Mouse (Mus musculus): ENCODE measurements around the gene Ccn2. TPM values are rescaled to one million over a fixed set of nuclear protein-coding genes. Genes with fewer than 3 reads are reported as not detected.

The Ccn2 gene
- polyA plus RNA-seq, 1 experiment from 2014 or later = 4.0 TPM

GRCm38 (mm10) chr10:24591741-24592140, 3.5 kb upstream of the Ccn2 start:
- no peak for ATAC-seq (ENCODE audit: low FRiP score, low read depth)
- no peaks in the 10 kb centered on the region for H3K9me3 ChIP-seq
- no peak overlapping the region for H3K27ac ChIP-seq (replicated peaks)
- no peaks in the 10 kb centered on the region for H3K36me3 ChIP-seq
- H3K27me3 ChIP-seq = no peaks in the 10 kb centered on the region
- H3K4me1 ChIP-seq (replicated peaks) = peaks cover 18% of the 10 kb centered on the region
- H3K9ac ChIP-seq = no peak overlapping the region
- H3K4me3 ChIP-seq = no peak overlapping the region
- H3K4me2 ChIP-seq = no peak overlapping the region
- 70% methylated on average over 5 of the region's 5 CpGs for WGBS

- Histone ChIP-seq H3K4me2 (no peak overlapping the region), H3K4me1 (replicated peaks) (peaks cover 18% of the 10 kb centered on the region), H3K36me3 (no peaks in the 10 kb centered on the region), H3K27ac (replicated peaks) (no peak overlapping the region), H3K27me3 (no peaks in the 10 kb centered on the region), H3K9me3 (no peaks in the 10 kb centered on the region), H3K9ac (no peak overlapping the region), H3K4me3 (no peak overlapping the region)
- WGBS = 80% methylated on average over 2 of the region's 2 CpGs
- no peak for ATAC-seq (ENCODE audit: low FRiP score, low read depth)
Measured at GRCm38 (mm10) chr10:24592318-24592717, 2.9 kb upstream of the Ccn2 start.

GRCm38 (mm10) chr10:24592969-24593368, 2.3 kb upstream of the Ccn2 start:
- Histone ChIP-seq H3K27ac (replicated peaks) (no peak overlapping the region), H3K4me1 (replicated peaks) (peaks cover 18% of the 10 kb centered on the region), H3K4me2 (no peak overlapping the region), H3K27me3 (no peaks in the 10 kb centered on the region), H3K9ac (no peak overlapping the region), H3K9me3 (no peaks in the 10 kb centered on the region), H3K36me3 (no peaks in the 10 kb centered on the region), H3K4me3 (no peak overlapping the region)
- WGBS = 84% methylated on average over 7 of the region's 7 CpGs
- no peak for ATAC-seq (ENCODE audit: low FRiP score, low read depth)

- Histone ChIP-seq H3K27me3 (no peaks in the 10 kb centered on the region), H3K36me3 (no peaks in the 10 kb centered on the region), H3K4me1 (replicated peaks) (peaks cover 18% of the 10 kb centered on the region), H3K9ac (no peak overlapping the region), H3K27ac (replicated peaks) (no peak overlapping the region), H3K9me3 (no peaks in the 10 kb centered on the region), H3K4me2 (no peak overlapping the region), H3K4me3 (no peak overlapping the region)
- no peak for ATAC-seq (ENCODE audit: low FRiP score, low read depth)
- 90% methylated on average over 4 of the region's 4 CpGs for WGBS
Measured at GRCm38 (mm10) chr10:24593556-24593955, 1.7 kb upstream of the Ccn2 start.

- H3K27me3 ChIP-seq = no peaks in the 10 kb centered on the region
- H3K4me3 ChIP-seq = peak overlapping the region; percentile 65
- peak overlapping the region; percentile 81 for H3K4me2 ChIP-seq
- H3K4me1 ChIP-seq (replicated peaks) = peaks cover 18% of the 10 kb centered on the region
- no peaks in the 10 kb centered on the region for H3K9me3 ChIP-seq
- peak overlapping the region; percentile 71 for H3K9ac ChIP-seq
- WGBS = 11% methylated on average over 31 of the region's 31 CpGs
- H3K36me3 ChIP-seq = no peaks in the 10 kb centered on the region
- peak; percentile 42; the same call in 1 of the 2 replicates for ATAC-seq (ENCODE audit: low FRiP score, low read depth)
- H3K27ac ChIP-seq (replicated peaks) = peak overlapping the region; percentile 68
Measured at GRCm38 (mm10) chr10:24596003-24596868, 994 bp downstream of the Ccn2 start.

GRCm38 (mm10) chr10:24596869-24597339, 1.7 kb downstream of the Ccn2 start:
- WGBS = 57% methylated on average over 7 of the region's 7 CpGs
- ATAC-seq (ENCODE audit: low FRiP score, low read depth) = no peak
- no peaks in the 10 kb centered on the region for H3K27me3 ChIP-seq
- H3K27ac ChIP-seq (replicated peaks) = no peak overlapping the region
- H3K9ac ChIP-seq = no peak overlapping the region
- H3K4me1 ChIP-seq (replicated peaks) = peaks cover 18% of the 10 kb centered on the region
- H3K4me3 ChIP-seq = no peak overlapping the region
- H3K4me2 ChIP-seq = peak overlapping the region; percentile 81; the same call in 1 of the 2 replicates
- H3K9me3 ChIP-seq = no peaks in the 10 kb centered on the region
- no peaks in the 10 kb centered on the region for H3K36me3 ChIP-seq

- no peak overlapping the region for H3K27ac ChIP-seq (replicated peaks)
- no peak for ATAC-seq (ENCODE audit: low FRiP score, low read depth)
- no peaks in the 10 kb centered on the region for H3K36me3 ChIP-seq
- 80% methylated on average over 4 of the region's 4 CpGs for WGBS
- no peak overlapping the region for H3K4me3 ChIP-seq
- H3K9ac ChIP-seq = no peak overlapping the region
- no peaks in the 10 kb centered on the region for H3K27me3 ChIP-seq
- H3K4me1 ChIP-seq (replicated peaks) = peaks cover 18% of the 10 kb centered on the region
- H3K4me2 ChIP-seq = no peak overlapping the region
- H3K9me3 ChIP-seq = no peaks in the 10 kb centered on the region
Measured at GRCm38 (mm10) chr10:24597789-24598188, 2.5 kb downstream of the Ccn2 start.

- 85% methylated on average over 6 of the region's 6 CpGs for WGBS
- Histone ChIP-seq H3K36me3 (no peaks in the 10 kb centered on the region), H3K27ac (replicated peaks) (no peak overlapping the region), H3K4me1 (replicated peaks) (peaks cover 18% of the 10 kb centered on the region), H3K9me3 (no peaks in the 10 kb centered on the region), H3K27me3 (no peaks in the 10 kb centered on the region), H3K4me3 (no peak overlapping the region), H3K4me2 (no peak overlapping the region), H3K9ac (no peak overlapping the region)
- ATAC-seq (ENCODE audit: low FRiP score, low read depth) = no peak
Measured at GRCm38 (mm10) chr10:24598693-24599092, 3.5 kb downstream of the Ccn2 start.

- Histone ChIP-seq H3K9ac (no peak overlapping the region), H3K4me2 (no peak overlapping the region), H3K27me3 (no peaks in the 10 kb centered on the region), H3K4me1 (replicated peaks) (peaks cover 15% of the 10 kb centered on the region), H3K9me3 (no peaks in the 10 kb centered on the region), H3K27ac (replicated peaks) (no peak overlapping the region), H3K36me3 (no peaks in the 10 kb centered on the region), H3K4me3 (no peak overlapping the region)
- 69% methylated on average over 5 of the region's 5 CpGs for WGBS
- no peak for ATAC-seq (ENCODE audit: low FRiP score, low read depth)
Measured at GRCm38 (mm10) chr10:24599802-24600201, 4.6 kb downstream of the Ccn2 start.

GRCm38 (mm10) chr10:24603035-24603434, 7.8 kb downstream of the Ccn2 start:
- Histone ChIP-seq H3K9ac (no peak overlapping the region), H3K9me3 (no peaks in the 10 kb centered on the region), H3K4me2 (no peak overlapping the region), H3K4me1 (replicated peaks) (no peaks in the 10 kb centered on the region), H3K4me3 (no peak overlapping the region), H3K27me3 (no peaks in the 10 kb centered on the region), H3K36me3 (no peaks in the 10 kb centered on the region), H3K27ac (replicated peaks) (no peak overlapping the region)
- WGBS = 86% methylated on average over 2 of the region's 2 CpGs
- no peak for ATAC-seq (ENCODE audit: low FRiP score, low read depth)

GRCm38 (mm10) chr10:24603727-24604126, 8.5 kb downstream of the Ccn2 start:
- Histone ChIP-seq H3K9ac (no peak overlapping the region), H3K9me3 (no peaks in the 10 kb centered on the region)
- ATAC-seq (ENCODE audit: low FRiP score, low read depth) = no peak

GRCm38 (mm10) chr10:24609146-24609545, 13.9 kb downstream of the Ccn2 start:
- Histone ChIP-seq H3K4me3 (no peak overlapping the region), H3K36me3 (no peaks in the 10 kb centered on the region), H3K4me1 (replicated peaks) (no peaks in the 10 kb centered on the region), H3K9me3 (no peaks in the 10 kb centered on the region), H3K9ac (no peak overlapping the region), H3K27me3 (no peaks in the 10 kb centered on the region), H3K27ac (replicated peaks) (no peak overlapping the region), H3K4me2 (no peak overlapping the region)
- 90% methylated on average over 3 of the region's 3 CpGs for WGBS
- no peak for ATAC-seq (ENCODE audit: low FRiP score, low read depth)

More at GRCm38 (mm10) chr10:24603727-24604126, 8.5 kb downstream of the Ccn2 start:
- Histone ChIP-seq H3K4me1 (replicated peaks) (no peaks in the 10 kb centered on the region), H3K4me3 (no peak overlapping the region), H3K4me2 (no peak overlapping the region), H3K27me3 (no peaks in the 10 kb centered on the region), H3K36me3 (no peaks in the 10 kb centered on the region), H3K27ac (replicated peaks) (no peak overlapping the region)

Data from hindbrain, embryonic 15.5 days (tissue).